Mouse (Mus musculus) heart, postnatal 0 days (tissue): Measurements from ENCODE around the gene Abcg5. TPM values are rescaled to one million over a fixed set of nuclear protein-coding genes. Genes with fewer than 3 reads are reported as not detected.

Source experiments
- ATAC-seq: fragments of 200-750 bp; cut with Nextera tagmentation; 2 replicates; pipeline ENCODE4 v1.8.0; 2017; ENCODE audit warnings: low read depth, moderate number of reproducible peaks, moderate library complexity; ENCODE audit not compliant: insufficient read depth
- DNase-seq: peaks from one replicate; pipeline ENCODE4 v3.0.0-alpha.2; 2016; ENCODE audit warnings: low spot score
- H3K27ac ChIP-seq: fragments of 300-500 bp; sonication (generic); 2 replicates; pipeline ENCODE4 v1.5.1; 2014; ENCODE audit warnings: low read depth, mild to moderate bottlenecking
- H3K27me3 ChIP-seq: fragments of 300-500 bp; sonication (generic); 2 replicates; pipeline ENCODE4 v1.6.1; 2014; ENCODE audit warnings: low read length, mixed read lengths; ENCODE audit not compliant: control insufficient read depth, insufficient read depth
- H3K36me3 ChIP-seq: fragments of 300-500 bp; sonication (generic); replicated peaks from 2 replicates; pipeline ENCODE4 v1.6.1; 2014; ENCODE audit warnings: low read length, mixed read lengths; ENCODE audit not compliant: control insufficient read depth, insufficient read depth
- H3K4me1 ChIP-seq: fragments of 300-500 bp; sonication (generic); 2 replicates; pipeline ENCODE4 v1.6.1; 2014; ENCODE audit warnings: antibody characterized with exemption; ENCODE audit not compliant: control insufficient read depth, insufficient read depth
- H3K4me2 ChIP-seq: fragments of 300-500 bp; sonication (generic); 2 replicates; pipeline ENCODE4 v1.6.1; 2014; ENCODE audit warnings: low read depth, mild to moderate bottlenecking, low read length, moderate library complexity
- H3K4me3 ChIP-seq: fragments of 300-500 bp; sonication (generic); 2 replicates; pipeline ENCODE4 v1.5.1; 2014; ENCODE audit warnings: low read depth, low read length
- H3K9ac ChIP-seq: fragments of 300-500 bp; sonication (generic); replicated peaks from 2 replicates; pipeline ENCODE4 v1.6.1; 2014; ENCODE audit warnings: low read depth, low read length, mixed read lengths
- H3K9me3 ChIP-seq: fragments of 300-500 bp; sonication (generic); replicated peaks from 2 replicates; pipeline ENCODE4 v1.6.1; 2016; ENCODE audit warnings: low read length; ENCODE audit not compliant: control insufficient read depth
- CTCF ChIP-seq: IDR thresholded peaks from 2 replicates; pipeline ENCODE4 v1.5.1; 2016; ENCODE audit warnings: antibody characterized with exemption, control low read depth, low read depth
- EP300 ChIP-seq: IDR thresholded peaks from 2 replicates; pipeline ENCODE4 v1.6.1; 2016; ENCODE audit warnings: antibody characterized with exemption, low read depth
- whole genome bisulfite sequencing: fragments of 180-500 bp; shearing (Covaris S2); extraction: QIAGEN DNeasy Blood & Tissue Kit; methylation state at CpG from one replicate; pipeline ENCODE4 v1.1.7; 2014; 5-methylcytosine and 5-hydroxymethylcytosine counted together
- polyA plus RNA-seq: library from polyadenylated mRNA; unstranded; fragments of >200 nt; fragmentation: Nextera tagmentation; extraction: Ambion mirVana; gene quantifications from 2 replicates; pipeline ENCODE4 v1.2.1, GENCODE M21; 2015
- total RNA-seq: library from RNA; depleted of rRNA; stranded (reverse); fragments of >200 nt; gene quantifications from 2 replicates; pipeline ENCODE4 v1.2.3, GENCODE M21; 2014; ENCODE audit warnings: low replicate concordance

Gene Abcg5
- total and polyA plus RNA-seq, 2 experiments from 2014 or later = not detected

GRCm38 (mm10) chr17:84644292-84645050, 38.3 kb downstream of the Abcg5 start:
- H3K4me2 ChIP-seq = no peak overlapping the region; the same call in 1 of the 2 replicates
- H3K4me3 ChIP-seq = no peak overlapping the region
- ATAC-seq = 0 out of 2 replicates have a peak, but pooled peaks have one; percentile 17
- DNase-seq = no peak
- H3K27me3 ChIP-seq = no peaks in the 10 kb centered on the region
- 55% methylated on average over 16 of the region's 16 CpGs for WGBS
- H3K27ac ChIP-seq = no peak overlapping the region
- H3K4me1 ChIP-seq = 0 out of 2 replicates have a peak, but pooled peaks cover 3% of the 10 kb centered on the region
- no peak overlapping the region for H3K9ac ChIP-seq
- TF ChIP-seq CTCF = no peak
- no peak for TF ChIP-seq EP300
- H3K9me3 ChIP-seq = no peaks in the 10 kb centered on the region
- no peaks in the 10 kb centered on the region for H3K36me3 ChIP-seq

- DNase-seq (no peak), ATAC-seq (no peak)
- no peak overlapping the region for H3K4me3 ChIP-seq
- H3K4me1 ChIP-seq = 0 out of 2 replicates have a peak, but pooled peaks cover 3% of the 10 kb centered on the region
- H3K9ac ChIP-seq = no peak overlapping the region
- no peak overlapping the region for H3K4me2 ChIP-seq
- H3K36me3 ChIP-seq = no peaks in the 10 kb centered on the region
- H3K27ac ChIP-seq = no peak overlapping the region
- no peaks in the 10 kb centered on the region for H3K27me3 ChIP-seq
- WGBS = 85% methylated on average over 9 of the region's 9 CpGs
- no peak for TF ChIP-seq EP300
- no peak for TF ChIP-seq CTCF
- no peaks in the 10 kb centered on the region for H3K9me3 ChIP-seq
Measured at GRCm38 (mm10) chr17:84642324-84642723, 40.5 kb downstream of the Abcg5 start.

DNA sequence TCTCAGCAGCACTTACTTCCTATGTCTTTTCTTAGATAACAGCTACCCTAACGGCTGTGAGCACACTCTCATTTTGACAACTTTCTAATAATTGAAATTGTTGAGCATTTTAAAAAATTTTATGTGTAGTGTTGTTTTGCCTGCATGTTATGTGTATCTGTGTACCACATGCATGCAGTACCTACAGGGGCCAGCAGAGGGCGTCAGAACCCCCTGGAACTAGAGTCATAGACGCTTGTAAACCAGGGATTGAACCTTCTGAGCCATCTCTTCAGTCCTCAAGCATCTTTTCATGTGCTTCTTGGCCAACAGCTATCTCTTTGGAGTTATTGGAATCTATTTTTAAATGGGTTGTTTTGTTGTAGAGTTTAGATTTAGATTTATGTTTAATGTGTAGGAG, 40.9 kb downstream of the Abcg5 start:
- H3K4me3 ChIP-seq = no peak overlapping the region
- TF ChIP-seq CTCF (peak; percentile 50), EP300 (no peak)
- DNase-seq = no peak
- no peaks in the 10 kb centered on the region for H3K9me3 ChIP-seq
- H3K4me2 ChIP-seq = no peak overlapping the region
- H3K27ac ChIP-seq = no peak overlapping the region
- no peaks in the 10 kb centered on the region for H3K27me3 ChIP-seq
- ATAC-seq = no peak
- 46% methylated on average over 3 of the region's 3 CpGs for WGBS
- H3K9ac ChIP-seq = no peak overlapping the region
- no peaks in the 10 kb centered on the region for H3K36me3 ChIP-seq
- 0 out of 2 replicates have a peak, but pooled peaks cover 3% of the 10 kb centered on the region for H3K4me1 ChIP-seq

GRCm38 (mm10) chr17:84639796-84640378, 42.9 kb downstream of the Abcg5 start:
- WGBS = 69% methylated on average over 10 of the region's 10 CpGs
- Histone ChIP-seq H3K9me3 (no peaks in the 10 kb centered on the region), H3K27me3 (no peaks in the 10 kb centered on the region), H3K27ac (no peak overlapping the region), H3K36me3 (no peaks in the 10 kb centered on the region), H3K4me3 (no peak overlapping the region), H3K4me1 (0 out of 2 replicates have a peak, but pooled peaks cover 3% of the 10 kb centered on the region), H3K9ac (no peak overlapping the region), H3K4me2 (no peak overlapping the region)
- TF ChIP-seq EP300 (no peak), CTCF (no peak)
- DNase-seq (no peak), ATAC-seq (no peak)

GRCm38 (mm10) chr17:84637971-84638370, 44.8 kb downstream of the Abcg5 start:
- H3K9me3 ChIP-seq = no peaks in the 10 kb centered on the region
- H3K27ac ChIP-seq = no peak overlapping the region
- no peaks in the 10 kb centered on the region for H3K27me3 ChIP-seq
- H3K4me1 ChIP-seq = no peaks in the 10 kb centered on the region
- 85% methylated on average over 6 of the region's 6 CpGs for WGBS
- TF ChIP-seq CTCF (no peak), EP300 (no peak)
- H3K9ac ChIP-seq = no peak overlapping the region
- no peak for ATAC-seq
- H3K4me3 ChIP-seq = no peak overlapping the region
- H3K4me2 ChIP-seq = no peak overlapping the region
- no peak for DNase-seq
- H3K36me3 ChIP-seq = no peaks in the 10 kb centered on the region
